Mouse (Mus musculus) central nervous system, embryonic 18 days (tissue): ENCODE data around the gene Ampd1. TPM values are rescaled to one million over a fixed set of nuclear protein-coding genes. Genes with fewer than 3 reads are reported as not detected.

ENCODE experiments used
- polyA plus RNA-seq: library from polyadenylated mRNA; depleted of rRNA; stranded (reverse); fragments of >200 nt; gene quantifications from 2 replicates; pipeline ENCODE4 v1.2.3, GENCODE M21; 2012; rRNA removed

Gene Ampd1
- polyA plus RNA-seq: 0.04 and 5.2 TPM in 2 replicates

GRCm38 (mm10) chr3:103073771-103074170 is at the start of gene Ampd1:
Gene Ampd1 (plus strand): TSS chr3:103074014.

GRCm38 (mm10) chr3:103058207-103059157 is 15.3 kb upstream of the Ampd1 start, which contains the start of gene Nras:
Gene Nras (plus strand): TSS chr3:103058285.

GRCm38 (mm10) chr3:103102454-103103390 is 28.9 kb downstream of the Ampd1 start, which contains the start of gene Dennd2c:
Gene Dennd2c (plus strand): TSS chr3:103102604.

Other genes with a start within 250 kb of the Ampd1 start
- gene Sycp1, start 137.9 kb upstream of the Ampd1 start, polyA plus RNA-seq: 0.04 TPM in 1 of 2 replicates, not detected in the other
- 0.12 and 0.17 TPM in 2 replicates for gene Nr1h5, start 109.9 kb upstream of the Ampd1 start, polyA plus RNA-seq
- gene Sike1, start 78.3 kb upstream of the Ampd1 start, polyA plus RNA-seq: 46.1 and 46.2 TPM in 2 replicates
- 73.5 and 81.3 TPM in 2 replicates for gene Csde1, start 53.6 kb upstream of the Ampd1 start, polyA plus RNA-seq
- gene Nras, start 15.7 kb upstream of the Ampd1 start, polyA plus RNA-seq: 71.1 and 72.1 TPM in 2 replicates
- gene Dennd2c, start 28.6 kb downstream of the Ampd1 start, polyA plus RNA-seq: 0.89 and 1.1 TPM in 2 replicates
- 183 and 188 TPM in 2 replicates for gene Bcas2, start 97.6 kb downstream of the Ampd1 start, polyA plus RNA-seq
- gene Trim33, start 205.3 kb downstream of the Ampd1 start, polyA plus RNA-seq: 24.4 and 24.5 TPM in 2 replicates